Mouse (Mus musculus): ENCODE results near the gene Olfr1415.

DNA sequence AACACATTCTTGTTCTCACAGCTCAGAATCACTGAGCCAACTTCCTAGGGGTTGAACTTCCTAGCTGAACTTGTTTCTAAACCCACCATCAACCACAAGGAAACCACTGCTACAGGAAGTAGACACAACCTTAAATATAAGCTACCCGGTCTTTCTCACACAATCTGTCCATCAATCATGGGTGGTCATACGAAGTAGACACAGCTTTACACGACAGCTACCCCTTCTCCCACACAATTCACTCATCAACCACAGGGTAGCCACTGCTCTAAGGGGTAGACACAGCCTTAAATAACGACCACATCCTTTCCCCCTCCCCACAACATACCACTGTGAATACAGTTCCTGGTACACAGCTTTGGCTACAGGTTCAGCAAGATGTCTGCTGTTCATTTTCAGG is 27.0 kb downstream of the Olfr1415 start:
- TF ChIP-seq CTCF (IDR thresholded peaks at IDR 0.05; ENCODE audit: control insufficient read depth, insufficient read depth, low read length) (no peak), POLR2A (IDR thresholded peaks at IDR 0.05; ENCODE audit: borderline replicate concordance, control insufficient read depth, low read depth, low read length) (no peak)
